Mouse (Mus musculus) erythroblast, adult 5-6 weeks (primary cell): Measurements from ENCODE around the gene Papola. TPM values are rescaled to one million over a fixed set of nuclear protein-coding genes. Genes with fewer than 3 reads are reported as not detected.

Experiments used
- ATAC-seq: replicated peaks from 2 replicates; pipeline ENCODE4 v1.8.0; 2016; ENCODE audit warnings: moderate number of reproducible peaks, mild to moderate bottlenecking, moderate TSS enrichment, inconsistent platforms; ENCODE audit not compliant: poor library complexity, low FRiP score, severe bottlenecking
- total RNA-seq, 2 experiments: library from RNA; stranded (forward) in 1 of 2; stranded (reverse) in 1 of 2; fragments of 150-400 nt in 1 of 2; fragments of 200-764, 138-1000 nt in 1 of 2; gene quantifications; 2 replicates each; pipeline versions ENCODE4 v1.2.3 to v1.2.4; 2015 to 2017; ENCODE audit warnings: low replicate concordance in 2 of 2

The Papola gene
- total RNA-seq, 2 experiments from 2014 or later = 63.8 to 72.4 TPM

DNA sequence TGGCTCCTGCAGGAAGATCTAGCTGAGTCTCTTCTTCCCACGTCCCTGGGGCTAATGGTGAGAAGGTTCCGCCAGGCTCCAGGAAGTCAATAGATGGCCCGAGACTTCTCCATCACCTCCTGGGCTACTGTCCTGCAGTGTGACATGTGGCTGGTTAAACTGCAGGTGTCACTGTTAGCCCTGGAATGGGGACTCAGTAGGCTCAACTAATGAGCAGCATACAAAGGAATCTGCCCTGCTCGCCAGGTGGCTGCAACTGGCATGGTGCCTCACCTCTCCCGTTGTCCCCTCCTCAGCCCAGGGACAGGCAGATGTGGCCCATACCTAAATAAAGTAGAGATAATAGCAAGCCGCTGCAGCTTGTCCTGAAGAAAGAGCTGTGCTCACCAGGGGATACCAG, 70.1 kb downstream of the Papola start:
- ATAC-seq = no peak

DNA sequence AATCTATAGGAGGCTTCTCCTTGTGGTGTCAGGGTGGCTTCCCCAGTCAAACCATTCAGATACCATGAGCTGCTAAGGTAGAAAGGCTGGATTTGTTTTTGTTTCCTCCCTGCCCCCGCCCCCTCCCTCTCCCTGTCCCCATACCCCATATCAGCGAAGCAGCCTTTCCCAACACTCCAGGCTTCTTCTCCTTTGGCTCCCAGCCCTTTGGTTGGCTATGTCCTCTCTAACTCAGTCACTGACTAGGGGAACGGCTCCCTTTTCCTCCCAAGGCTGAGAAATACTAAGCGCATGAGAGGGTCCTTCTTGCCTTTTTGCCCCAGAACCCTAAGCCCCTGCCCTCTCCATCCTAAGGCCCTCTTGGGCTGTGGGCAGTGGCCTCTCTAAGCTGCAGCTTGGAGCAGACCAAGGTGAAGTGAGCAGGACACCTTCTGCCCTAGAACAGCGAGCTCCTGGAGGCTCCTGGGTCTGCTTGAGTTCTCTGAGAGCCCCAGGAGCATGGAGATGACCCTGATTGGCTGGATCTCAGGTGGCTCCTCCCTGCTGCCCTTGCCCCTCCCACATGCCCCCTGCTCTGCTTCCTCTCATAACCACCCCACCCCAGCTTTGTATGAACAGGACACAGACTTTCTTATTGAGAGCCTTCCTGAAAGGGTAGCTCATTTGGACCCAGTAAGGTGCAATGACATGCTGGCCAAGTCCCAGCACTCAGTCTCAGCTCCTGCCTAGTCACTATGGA, 73.6 kb downstream of the Papola start:
- no peak for ATAC-seq

DNA sequence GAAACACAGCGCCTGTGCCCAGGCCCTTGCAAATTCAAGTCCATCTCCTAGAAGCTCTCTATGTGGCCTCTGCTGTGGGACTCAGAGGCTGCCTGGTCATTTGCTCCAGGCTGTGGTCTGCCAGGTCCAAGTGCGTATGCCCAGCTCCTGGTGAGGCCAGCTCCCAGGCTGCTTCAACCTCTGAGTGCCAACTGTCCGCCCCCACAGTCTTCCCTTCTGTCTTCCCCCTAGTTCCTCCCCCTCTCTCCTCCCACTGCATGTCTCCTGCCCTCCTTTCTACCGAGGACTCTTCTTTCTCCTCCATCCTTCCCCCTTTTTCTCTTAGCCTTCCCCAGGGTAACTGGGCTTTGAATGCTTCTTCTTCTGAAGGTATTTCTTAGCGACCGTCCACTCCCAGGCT, 77.6 kb downstream of the Papola start:
- ATAC-seq = no peak

DNA sequence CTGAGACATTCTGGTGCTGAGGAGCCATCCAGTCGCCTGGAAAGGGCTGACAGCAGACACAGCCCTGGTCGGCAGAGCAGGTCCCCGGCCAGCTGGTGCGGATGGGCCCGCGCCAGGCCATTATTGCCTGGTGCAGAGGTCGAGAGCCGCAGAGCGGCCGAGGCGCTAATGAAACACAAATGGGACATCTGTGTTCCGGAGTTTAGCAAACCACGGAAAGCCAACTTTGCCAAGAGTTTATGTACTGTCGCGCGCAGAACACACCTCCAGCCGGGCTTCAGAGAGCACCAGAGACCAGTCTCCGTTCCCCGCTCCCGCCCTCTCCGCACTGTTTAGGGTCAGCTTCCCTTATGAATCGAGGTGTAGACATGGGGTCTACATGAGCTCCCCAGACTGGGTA, 78.1 kb downstream of the Papola start:
- ATAC-seq = no peak

DNA sequence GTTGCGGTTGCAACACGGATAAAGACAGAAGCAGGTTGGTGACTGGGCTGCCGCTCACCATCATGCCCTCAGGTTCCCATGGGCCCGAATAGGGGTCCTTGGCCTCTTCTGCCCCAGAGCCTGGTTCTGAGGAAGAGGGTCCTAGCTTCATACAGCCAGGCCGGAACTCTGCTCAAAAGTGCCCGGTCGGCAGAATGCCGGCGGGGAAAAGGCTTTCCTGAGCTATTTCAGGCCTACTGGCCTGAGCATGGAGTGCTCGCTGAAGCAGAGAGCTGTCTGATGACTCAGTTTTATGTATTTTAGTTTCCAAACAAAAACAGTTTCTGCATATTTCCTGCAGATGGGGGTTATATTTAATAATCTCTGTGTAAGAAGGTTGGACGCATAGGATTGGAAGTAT, 78.9 kb downstream of the Papola start:
- ATAC-seq = no peak

DNA sequence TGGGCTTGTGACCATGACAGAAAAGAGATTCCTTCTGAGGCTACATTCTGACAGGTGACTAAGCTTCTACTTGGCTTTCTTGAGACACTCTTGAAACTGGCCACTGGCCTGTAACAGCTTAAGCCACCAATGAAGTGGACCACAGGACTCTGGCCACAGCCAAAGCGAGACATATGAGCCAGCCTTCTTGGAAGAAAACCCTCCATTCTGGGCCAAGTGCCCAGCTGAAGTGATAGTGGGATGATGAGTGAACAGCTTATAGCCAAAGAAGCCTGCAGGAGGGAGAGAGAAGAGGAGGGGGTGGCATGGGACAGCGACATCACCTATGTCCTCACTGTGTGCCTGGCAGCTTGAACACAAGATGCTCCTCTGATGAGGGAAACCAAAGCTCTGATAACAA, 83.2 kb downstream of the Papola start:
- no peak for ATAC-seq

DNA sequence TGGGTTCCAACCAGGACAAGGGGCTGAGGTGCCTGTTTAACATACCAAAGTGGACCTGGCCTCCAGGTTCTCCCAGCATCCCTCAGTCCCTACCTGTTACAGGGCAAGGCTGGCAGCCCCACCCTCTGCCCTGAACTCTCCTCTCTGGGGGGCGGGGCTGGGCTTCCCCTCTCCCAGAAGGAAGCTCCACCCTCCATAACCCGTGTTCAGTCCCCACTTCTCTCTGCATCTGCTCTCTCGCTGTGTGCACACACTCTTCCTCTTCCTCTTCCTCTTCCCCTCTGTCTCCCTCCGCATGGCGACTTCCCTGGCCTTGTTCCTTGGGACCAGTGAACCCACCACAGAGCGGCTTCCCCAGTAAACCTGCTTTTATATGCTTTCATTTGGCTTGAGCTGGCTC, 84.7 kb downstream of the Papola start:
- no peak for ATAC-seq

DNA sequence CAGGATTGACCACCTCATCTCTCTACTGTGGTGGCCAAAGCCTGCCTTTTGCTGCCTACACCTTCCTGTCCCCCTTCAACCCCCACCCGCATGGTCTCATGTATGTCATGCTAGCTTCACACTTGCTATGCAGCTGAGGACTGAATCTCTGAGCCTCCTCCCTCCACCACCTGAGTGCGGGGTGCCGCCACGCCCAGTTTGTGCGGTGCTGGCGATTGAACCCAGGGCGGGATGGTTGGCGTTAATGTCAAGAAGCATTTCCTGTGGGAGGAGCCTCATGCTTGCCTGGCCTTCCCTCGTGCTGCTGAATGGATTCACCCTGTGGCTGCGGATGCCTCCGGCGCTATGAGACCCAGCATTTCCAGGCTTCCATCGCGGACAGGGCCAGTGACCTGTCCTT, 85.2 kb downstream of the Papola start:
- no peak for ATAC-seq

DNA sequence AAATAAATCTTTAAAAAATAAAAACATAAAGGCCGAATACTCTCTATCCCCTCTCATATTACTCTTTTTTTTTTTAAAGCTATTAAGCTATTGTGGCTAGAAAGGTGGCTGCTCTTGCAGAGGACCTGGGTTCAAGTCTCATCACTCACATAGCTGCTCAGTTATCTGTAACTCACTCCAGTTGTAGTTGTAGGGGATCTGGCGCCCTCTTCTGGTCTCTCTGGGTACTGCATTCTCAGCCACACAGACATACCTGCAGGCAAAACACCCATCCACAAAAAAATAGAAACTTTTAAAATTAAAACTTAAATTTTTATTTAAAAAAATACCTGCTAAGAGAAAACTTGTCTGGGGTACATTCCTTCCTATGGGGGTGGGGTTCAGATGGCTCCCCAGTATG, 88.8 kb downstream of the Papola start:
- no peak for ATAC-seq

DNA sequence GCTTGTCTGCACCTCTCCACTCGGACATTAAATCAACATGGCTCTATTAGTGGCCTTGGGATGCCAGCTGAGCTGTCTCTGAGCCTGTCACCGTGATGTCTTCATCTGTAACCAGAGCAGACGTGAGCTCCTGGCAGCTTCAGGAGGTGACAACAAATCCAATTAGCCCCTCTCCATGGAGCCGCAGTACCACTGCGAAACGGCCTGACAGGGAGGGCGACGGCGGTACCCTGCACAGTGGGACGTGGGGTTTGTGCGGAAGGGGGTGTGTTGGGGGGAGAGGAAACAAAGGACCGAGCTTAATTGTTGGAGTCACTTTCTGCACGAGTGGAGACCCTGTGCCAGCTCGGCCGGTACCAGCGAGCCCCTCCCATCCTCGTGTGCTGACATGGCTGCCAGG, 90.6 kb downstream of the Papola start:
- ATAC-seq = no peak

DNA sequence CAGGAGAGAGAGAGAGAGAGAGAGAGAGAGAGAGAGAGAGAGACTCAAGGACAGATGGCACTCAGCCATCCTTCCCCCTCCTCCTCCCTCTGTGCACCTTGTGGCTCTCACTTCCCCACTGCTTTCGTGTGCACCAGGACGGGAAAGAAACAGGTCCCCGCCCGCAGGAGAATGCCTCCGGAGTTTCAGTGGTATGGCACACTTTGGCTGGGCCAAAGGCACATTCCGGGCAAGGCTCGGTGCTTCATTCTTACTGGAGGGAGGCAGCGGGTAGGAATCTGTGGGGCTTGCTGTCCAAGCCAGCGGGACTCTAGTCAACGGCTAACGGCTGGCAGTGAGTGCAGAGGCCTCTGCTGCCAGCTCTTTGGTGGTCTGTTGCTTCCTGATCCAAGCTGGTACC, 92.0 kb downstream of the Papola start:
- ATAC-seq = no peak

DNA sequence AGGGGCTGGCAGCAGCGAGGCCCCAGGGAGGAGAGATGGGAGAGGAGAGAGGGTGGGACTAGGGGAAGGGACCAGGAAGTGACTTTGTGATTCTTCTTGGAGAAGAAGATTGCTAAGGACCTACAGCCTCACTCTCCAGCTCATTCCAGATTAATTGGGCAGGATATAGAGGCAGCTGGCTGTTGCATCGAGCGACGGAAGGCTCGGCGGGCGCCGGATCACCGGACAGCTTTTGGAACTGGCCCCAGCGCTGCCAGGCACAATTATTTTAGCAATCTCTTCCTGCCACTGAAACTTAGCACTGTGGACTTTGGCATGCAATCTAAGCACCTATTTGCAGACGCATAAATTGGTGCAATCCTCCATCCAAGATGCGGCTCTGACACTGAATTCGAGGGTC, 92.4 kb downstream of the Papola start:
- no peak for ATAC-seq

DNA sequence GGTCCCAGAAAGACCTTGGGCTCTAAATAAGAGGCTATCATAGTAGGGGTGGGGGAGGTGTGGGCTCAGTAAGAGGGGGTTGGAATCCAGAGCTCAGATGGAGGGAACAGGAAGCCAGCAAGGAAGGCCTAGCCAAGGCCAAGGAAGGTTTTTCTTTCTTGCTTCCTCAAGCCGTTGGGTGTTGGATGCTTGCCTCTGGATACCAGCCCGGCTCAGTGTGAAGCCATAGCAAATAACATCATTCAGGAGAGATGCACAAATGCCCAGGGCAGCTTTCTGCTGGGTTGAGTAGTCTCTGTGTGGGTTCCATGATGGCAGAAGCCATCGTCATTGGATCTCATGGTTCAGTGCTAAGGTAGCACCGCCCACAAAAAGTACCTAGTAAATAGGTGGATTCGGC, 94.3 kb downstream of the Papola start:
- no peak for ATAC-seq

DNA sequence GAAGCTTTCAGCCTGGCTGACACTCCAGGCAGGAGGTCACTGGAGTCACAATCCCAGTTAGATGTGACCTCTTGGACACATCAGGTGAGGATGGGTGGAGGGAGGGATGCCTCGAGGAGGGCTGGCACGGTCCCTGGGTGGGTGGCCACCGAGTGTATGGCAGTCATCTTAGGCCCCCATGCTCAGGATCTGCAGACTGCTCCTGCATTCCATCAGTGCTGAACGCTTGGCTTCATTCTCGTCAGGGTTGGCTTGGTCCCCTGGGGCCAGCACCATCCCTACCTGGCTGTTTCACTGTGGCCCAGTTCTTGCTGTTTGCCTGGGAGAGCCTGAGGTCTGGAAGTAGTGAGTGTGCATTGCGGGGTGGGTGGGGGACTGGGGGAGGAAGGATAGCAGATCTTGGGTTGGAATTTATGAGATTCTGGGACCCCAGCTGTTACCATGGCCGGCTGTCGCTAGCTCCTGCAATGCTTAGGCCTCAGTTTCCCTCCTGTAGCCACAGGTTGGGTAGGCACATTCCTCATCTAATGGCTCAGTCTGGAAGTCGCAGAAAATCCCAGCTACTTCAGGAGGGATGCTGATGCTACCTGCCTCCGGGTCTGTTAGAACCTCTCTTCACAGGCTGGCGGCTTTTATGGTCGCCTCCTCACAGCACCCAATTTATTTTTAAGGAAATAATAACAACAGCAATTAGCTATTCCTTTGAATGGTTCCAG, 99.5 kb downstream of the Papola start:
- no peak for ATAC-seq

DNA sequence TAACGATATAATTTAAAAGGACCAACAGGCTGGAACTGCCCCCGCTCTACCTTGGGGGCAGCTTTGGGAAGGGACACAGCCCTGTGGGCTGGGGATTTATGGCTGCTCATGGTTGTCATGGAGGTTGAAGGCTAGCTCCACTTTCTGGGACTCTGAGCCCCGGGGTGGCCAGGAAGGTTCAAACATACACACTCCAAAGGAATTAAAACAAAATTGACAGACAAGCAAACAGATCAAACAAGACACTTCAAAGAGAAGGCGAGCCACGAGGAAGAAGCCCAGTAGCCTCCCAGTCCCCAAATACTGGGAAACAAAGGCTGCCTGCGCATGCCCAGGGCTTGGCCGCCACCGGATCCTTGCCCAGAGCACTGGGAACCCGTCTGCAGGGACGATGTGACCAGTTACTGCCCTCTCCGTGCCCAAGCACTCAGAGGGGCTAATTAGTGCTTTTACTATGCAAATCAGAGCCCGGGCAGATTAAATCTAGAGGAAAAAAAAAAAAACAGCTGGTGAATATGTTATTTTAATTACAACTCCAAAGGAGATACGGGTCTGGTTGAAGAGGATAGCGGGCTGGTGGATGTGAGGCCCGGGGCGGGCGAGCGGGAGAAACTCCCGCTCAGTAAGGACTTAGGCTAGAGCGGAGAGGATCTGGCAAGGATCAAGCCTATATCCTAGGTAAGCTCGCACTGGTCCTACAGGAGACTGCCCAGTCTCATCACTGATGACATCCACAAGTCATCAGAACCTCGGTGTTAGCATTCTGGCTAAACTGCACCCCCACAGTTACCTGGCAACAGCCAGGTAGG, 100.2 kb downstream of the Papola start:
- ATAC-seq = no peak

Other genes starting within 250 kb of the Papola start
- gene Bdkrb2, start 221.5 kb upstream of the Papola start, total RNA-seq (2015; ENCODE audit: low replicate concordance) = not detected in 2 replicates
- not detected in 2 replicates for gene Bdkrb2, start 221.5 kb upstream of the Papola start, total RNA-seq (2017; ENCODE audit: low replicate concordance)
- not detected in 2 replicates for gene Bdkrb1, start 181.6 kb upstream of the Papola start, total RNA-seq (2015; ENCODE audit: low replicate concordance)
- not detected in 2 replicates for gene Bdkrb1, start 181.6 kb upstream of the Papola start, total RNA-seq (2017; ENCODE audit: low replicate concordance)
- gene Gskip, start 99.9 kb upstream of the Papola start, total RNA-seq (2015; ENCODE audit: low replicate concordance) = 5.0 and 6.5 TPM in 2 replicates
- gene Gskip, start 99.9 kb upstream of the Papola start, total RNA-seq (2017; ENCODE audit: low replicate concordance) = 1.8 and 2.7 TPM in 2 replicates
- 15.5 and 27.3 TPM in 2 replicates for gene Atg2b, start 99.5 kb upstream of the Papola start, total RNA-seq (2015; ENCODE audit: low replicate concordance)
- 16.7 and 21.6 TPM in 2 replicates for gene Atg2b, start 99.5 kb upstream of the Papola start, total RNA-seq (2017; ENCODE audit: low replicate concordance)
- gene Ak7, start 78.7 kb upstream of the Papola start, total RNA-seq (2015; ENCODE audit: low replicate concordance) = not detected in 2 replicates
- gene Ak7, start 78.7 kb upstream of the Papola start, total RNA-seq (2017; ENCODE audit: low replicate concordance) = not detected in 2 replicates
- gene Vrk1, start 225.5 kb downstream of the Papola start, total RNA-seq (2015; ENCODE audit: low replicate concordance) = 13.8 and 37.2 TPM in 2 replicates
- gene Vrk1, start 225.5 kb downstream of the Papola start, total RNA-seq (2017; ENCODE audit: low replicate concordance) = 38.2 and 50.0 TPM in 2 replicates